Mouse (Mus musculus) kidney, postnatal 25 days (tissue): ENCODE results near the gene 1700001C19Rik.
A peak's percentile ranks its signal among the peaks of the same experiment; 100 is the strongest.
"Not testable (repeated sequence)": the region's sequence is repeated elsewhere in the genome, so short reads cannot be mapped to it uniquely, and the experiment has no call there.

Experiments used
- DNase-seq, 2 experiments: peaks; one replicate each; pipeline ENCODE4 v3.0.0; 2021; ENCODE audit warnings: mixed read lengths in 2 of 2

The 1700001C19Rik gene

GRCm38 (mm10) chr17:47428831-47429304 is 8.3 kb downstream of the 1700001C19Rik start:
- peak; percentile 61 to 71 for DNase-seq

DNA sequence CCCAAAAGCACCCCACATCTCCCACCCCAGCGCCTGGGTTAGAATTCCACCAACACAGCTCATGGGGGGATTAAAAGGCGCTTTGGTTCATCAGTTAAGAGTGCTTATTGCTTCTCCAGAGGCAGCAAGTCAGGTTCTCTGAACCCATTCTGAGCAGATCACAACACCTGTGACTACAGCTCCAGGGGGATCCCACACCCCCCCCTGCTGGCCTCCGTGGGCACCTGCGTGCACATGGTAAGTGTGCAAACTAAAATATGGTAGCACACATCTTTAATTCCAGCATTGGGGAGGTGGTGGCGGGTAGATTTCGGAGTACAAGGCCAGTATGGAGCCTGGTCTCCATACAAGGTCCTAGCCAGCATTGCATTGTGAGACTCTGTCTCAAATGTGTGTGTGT is 9.9 kb downstream of the 1700001C19Rik start:
- no peak for DNase-seq

GRCm38 (mm10) chr17:47424186-47424585 is 13.0 kb downstream of the 1700001C19Rik start:
- peak in 1 of 2 experiments; percentile 21 for DNase-seq

- DNase-seq, result not testable (repeated sequence)
These were observed 14.6 kb downstream of the 1700001C19Rik start for GRCm38 (mm10) chr17:47422616-47423015.

GRCm38 (mm10) chr17:47421566-47421965 is 15.6 kb downstream of the 1700001C19Rik start:
- DNase-seq, result no peak

GRCm38 (mm10) chr17:47420195-47420594 is 17.0 kb downstream of the 1700001C19Rik start:
- DNase-seq, result no peak

- not testable (repeated sequence) for DNase-seq
These were observed 27.0 kb downstream of the 1700001C19Rik start for GRCm38 (mm10) chr17:47409897-47410861.

- peak; percentile 69 to 83 for DNase-seq
These were observed 28.6 kb downstream of the 1700001C19Rik start for GRCm38 (mm10) chr17:47408558-47408898.

DNA sequence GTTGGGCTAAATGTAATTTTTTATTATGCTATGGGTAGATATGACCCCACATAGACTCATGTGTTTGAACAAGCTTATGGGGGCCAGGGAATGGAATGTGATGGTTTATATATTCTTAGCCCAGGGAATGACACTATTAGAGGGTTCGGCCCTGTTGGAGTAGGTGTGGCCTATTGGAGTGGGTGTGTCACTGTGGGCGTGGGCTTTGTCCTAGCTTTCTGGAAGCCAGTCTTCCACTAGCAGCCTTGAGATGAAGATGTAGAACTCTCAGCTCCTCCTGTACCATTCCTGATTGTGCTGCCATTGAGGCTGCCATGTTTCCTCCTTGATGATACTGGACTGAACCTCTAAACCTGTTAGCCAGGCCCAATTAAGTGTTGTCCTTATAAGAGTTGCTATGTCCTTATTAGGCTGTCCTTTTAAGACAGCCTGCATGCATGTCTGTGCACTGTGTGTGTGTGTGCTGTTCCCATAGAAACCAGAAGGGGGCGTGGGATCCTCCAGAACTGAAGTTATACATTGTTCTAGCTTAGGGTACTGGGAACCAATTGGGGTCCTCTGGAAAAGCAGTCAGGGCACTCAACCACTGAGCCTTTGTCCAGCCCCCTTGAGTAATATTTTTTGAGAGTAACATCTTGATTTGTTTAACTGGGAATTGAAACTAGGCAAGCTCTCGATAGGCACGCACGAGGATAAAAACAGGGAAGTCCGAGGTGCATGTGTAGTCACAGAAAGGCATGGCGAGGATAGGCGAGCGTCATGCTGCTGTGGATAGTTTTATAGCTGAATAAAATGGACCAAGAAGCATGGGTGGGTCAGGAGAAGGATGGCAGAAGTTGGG is 29.2 kb downstream of the 1700001C19Rik start:
- no peak for DNase-seq

DNA sequence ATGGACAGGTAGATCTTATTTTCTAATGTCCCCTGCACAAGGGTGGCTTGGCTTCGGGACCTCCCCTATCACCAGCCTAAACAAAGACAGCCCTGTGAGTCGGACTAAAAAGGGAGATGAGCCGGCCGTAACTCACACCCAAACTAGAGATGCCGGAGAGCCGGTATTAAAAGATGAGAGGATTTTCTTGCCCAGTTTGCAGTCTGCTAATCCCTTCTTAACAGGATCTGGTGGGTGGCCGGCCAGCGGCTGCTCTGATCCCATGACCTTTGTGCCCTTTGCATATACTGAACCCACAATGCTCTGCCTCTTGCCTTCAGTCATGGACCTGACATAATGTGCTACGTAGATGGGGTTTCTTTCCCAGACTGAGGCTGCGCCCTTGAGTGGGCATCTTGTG is 36.7 kb downstream of the 1700001C19Rik start, which contains the start of gene Guca1a:
TSS of gene Guca1a (minus strand) at position 134 of the 400 bp plus-strand sequence.
- no peak for DNase-seq

GRCm38 (mm10) chr17:47399091-47399490 is 38.1 kb downstream of the 1700001C19Rik start:
- DNase-seq, result no peak

GRCm38 (mm10) chr17:47395376-47395913 is 41.7 kb downstream of the 1700001C19Rik start:
- DNase-seq, result peak; percentile 56 to 78

GRCm38 (mm10) chr17:47394223-47394869 is 42.8 kb downstream of the 1700001C19Rik start:
- peak; percentile 39 to 70 for DNase-seq

- peak; percentile 67 to 79 for DNase-seq
These were observed 50.5 kb downstream of the 1700001C19Rik start for GRCm38 (mm10) chr17:47386649-47387048.

GRCm38 (mm10) chr17:47385145-47385544 is 52.0 kb downstream of the 1700001C19Rik start, which contains the start of gene Guca1b:
Gene Guca1b (plus strand): TSS chr17:47385393.
- DNase-seq, result no peak

DNA sequence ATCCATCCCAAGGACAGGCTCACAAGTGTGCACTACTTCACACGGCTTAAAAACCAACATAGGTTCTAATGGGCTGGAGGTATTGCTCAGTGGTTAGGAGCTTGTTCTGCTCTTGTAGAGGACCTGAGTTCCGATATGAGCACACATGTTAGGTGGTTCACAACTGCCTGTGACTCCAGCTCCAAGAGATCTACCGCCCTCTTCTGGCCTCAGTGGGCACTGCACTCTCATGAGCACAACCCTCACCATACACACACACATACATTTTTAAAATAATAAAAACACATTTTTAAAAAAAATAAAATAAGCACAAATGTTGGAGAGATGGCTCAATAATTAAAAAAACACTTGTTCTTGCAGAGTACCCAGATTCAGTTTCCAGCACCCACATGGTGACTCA is 53.1 kb downstream of the 1700001C19Rik start:
- DNase-seq, result no peak

- DNase-seq, result no peak
These were observed 53.9 kb downstream of the 1700001C19Rik start for GRCm38 (mm10) chr17:47383266-47383665.

GRCm38 (mm10) chr17:47381917-47382316 is 55.3 kb downstream of the 1700001C19Rik start:
- no peak for DNase-seq

- no peak for DNase-seq
These were observed 59.0 kb downstream of the 1700001C19Rik start for GRCm38 (mm10) chr17:47378133-47378532.

DNA sequence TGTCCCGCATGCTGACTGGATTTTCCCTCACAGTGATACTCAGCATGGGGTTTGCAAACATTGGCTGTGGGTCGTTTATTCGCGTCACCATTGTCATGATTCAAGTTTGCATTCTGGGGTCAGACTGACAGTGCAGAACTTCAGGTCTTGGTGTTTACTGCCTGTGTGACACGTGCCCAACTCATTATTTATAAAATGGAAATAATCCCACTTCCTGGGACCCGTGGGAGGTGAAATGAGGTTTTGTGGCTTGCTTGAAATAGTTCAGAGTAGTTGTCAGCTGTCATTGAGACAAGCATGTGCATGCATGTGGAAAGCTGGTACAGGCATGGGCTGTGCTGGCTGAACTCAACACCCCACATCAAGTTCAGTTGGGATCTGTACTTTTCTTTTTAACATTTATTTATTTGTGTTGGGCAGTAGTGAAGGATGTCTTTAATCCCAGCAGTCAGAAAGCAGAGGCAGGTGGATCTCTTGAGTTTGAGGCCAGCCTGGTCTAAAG is 60.3 kb downstream of the 1700001C19Rik start:
- no peak for DNase-seq

GRCm38 (mm10) chr17:47373991-47374390 is 63.2 kb downstream of the 1700001C19Rik start:
- no peak for DNase-seq

DNA sequence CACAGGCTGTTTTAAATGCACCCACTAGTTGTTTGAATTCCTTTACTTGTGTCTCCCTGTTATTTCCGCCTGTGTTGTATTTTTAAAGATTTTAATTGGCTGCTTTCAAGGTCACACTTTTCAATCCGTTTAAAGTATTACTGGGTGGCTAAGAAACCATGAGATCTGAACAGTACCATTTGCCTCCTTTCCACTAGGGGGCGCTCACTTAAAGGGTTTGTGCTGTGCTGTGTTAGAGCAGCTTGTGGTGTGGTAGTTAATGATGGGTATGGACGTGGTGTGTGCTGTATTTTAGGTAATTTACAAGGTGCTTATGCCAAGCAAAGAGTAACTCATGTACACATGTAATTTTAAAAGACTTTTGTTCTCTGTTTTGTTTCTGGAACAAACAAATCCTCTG is 65.7 kb downstream of the 1700001C19Rik start:
- peak; percentile 81 to 84 for DNase-seq
